Mouse (Mus musculus) mesoderm, embryonic 11.5 days (tissue): Measurements from ENCODE around the gene Ceacam13.
"Not testable (repeated sequence)": the region's sequence is repeated elsewhere in the genome, so short reads cannot be mapped to it uniquely, and the experiment has no call there.

Experiments
- DNase-seq: peaks from one replicate; pipeline ENCODE4 v3.0.0-alpha.2; 2012; ENCODE audit warnings: low read depth, low spot score

The Ceacam13 gene

GRCm38 (mm10) chr7:18009589-18009988 is at the start of gene Ceacam13:
Ceacam13 (plus strand) TSS chr7:18009889.
- no peak for DNase-seq

- no peak for DNase-seq
These were observed 37.9 kb upstream of the Ceacam13 start, which contains the start of gene Ceacam11 for GRCm38 (mm10) chr7:17971824-17972223. Ceacam11 (plus strand) TSS chr7:17972124.

GRCm38 (mm10) chr7:18001131-18001530 is 8.6 kb upstream of the Ceacam13 start:
- not testable (repeated sequence) for DNase-seq

- DNase-seq: no peak
These were observed 55.9 kb downstream of the Ceacam13 start, which contains the start of gene Ceacam12 for GRCm38 (mm10) chr7:18065629-18066028. Ceacam12 (plus strand) TSS chr7:18065929.
